Mouse (Mus musculus): Measurements from ENCODE around the gene Pdpn. TPM values are rescaled to one million over a fixed set of nuclear protein-coding genes. Genes with fewer than 3 reads are reported as not detected.

Gene Pdpn
- total and polyA plus RNA-seq, 2 experiments = 0.17 TPM; not detected in 1

- peaks cover 9% of the 10 kb centered on the region for H3K27me3 ChIP-seq (ENCODE audit: control insufficient read depth, insufficient read depth, low read length)
- 25% methylated on average over 11 of the region's 11 CpGs for WGBS
- no peaks in the 10 kb centered on the region for H3K79me2 ChIP-seq (ENCODE audit: control insufficient read depth, insufficient read depth, low read length)
- no peak overlapping the region for H3K4me3 ChIP-seq (ENCODE audit: insufficient read depth, low read depth, low read length)
- H3K4me1 ChIP-seq (ENCODE audit: control insufficient read depth, insufficient read depth, low read length) = no peaks in the 10 kb centered on the region
- DNase-seq (ENCODE audit: extremely low read depth, low read depth, low spot score) = no peak
- no peak overlapping the region for H3K9ac ChIP-seq (ENCODE audit: low read depth, low read length)
- TF ChIP-seq CTCF (IDR thresholded peaks at IDR 0.05; ENCODE audit: low read depth, low read length) = no peak
- no peak for TF ChIP-seq POLR2A (IDR thresholded peaks at IDR 0.05; ENCODE audit: extremely low read depth, insufficient read depth, low read length)
- H3K36me3 ChIP-seq (ENCODE audit: control insufficient read depth, insufficient read depth, low read length) = no peaks in the 10 kb centered on the region
- no peak overlapping the region for H3K27ac ChIP-seq (replicated peaks; ENCODE audit: insufficient read depth, low read depth, low read length)
Observed at GRCm38 (mm10) chr4:143302279-143302890, 3.0 kb upstream of the Pdpn start.

- H3K4me1 ChIP-seq (ENCODE audit: control insufficient read depth, insufficient read depth, low read length) = no peaks in the 10 kb centered on the region
- 29% methylated on average over 4 of the region's 4 CpGs for WGBS
- H3K4me3 ChIP-seq (ENCODE audit: insufficient read depth, low read depth, low read length) = no peak overlapping the region
- no peak overlapping the region for H3K27ac ChIP-seq (replicated peaks; ENCODE audit: insufficient read depth, low read depth, low read length)
- DNase-seq (ENCODE audit: extremely low read depth, low read depth, low spot score) = no peak
- no peak overlapping the region for H3K9ac ChIP-seq (ENCODE audit: low read depth, low read length)
- no peaks in the 10 kb centered on the region for H3K79me2 ChIP-seq (ENCODE audit: control insufficient read depth, insufficient read depth, low read length)
- peaks cover 9% of the 10 kb centered on the region for H3K27me3 ChIP-seq (ENCODE audit: control insufficient read depth, insufficient read depth, low read length)
- TF ChIP-seq POLR2A (IDR thresholded peaks at IDR 0.05; ENCODE audit: extremely low read depth, insufficient read depth, low read length) (no peak), CTCF (IDR thresholded peaks at IDR 0.05; ENCODE audit: low read depth, low read length) (no peak)
- H3K36me3 ChIP-seq (ENCODE audit: control insufficient read depth, insufficient read depth, low read length) = no peaks in the 10 kb centered on the region
Observed at GRCm38 (mm10) chr4:143301875-143302274, 2.5 kb upstream of the Pdpn start.

- DNase-seq (ENCODE audit: extremely low read depth, low read depth, low spot score) = no peak
- WGBS = 51% methylated on average over 5 of the region's 5 CpGs
- Histone ChIP-seq H3K4me3 (ENCODE audit: insufficient read depth, low read depth, low read length) (no peak overlapping the region), H3K4me1 (ENCODE audit: control insufficient read depth, insufficient read depth, low read length) (no peaks in the 10 kb centered on the region), H3K9ac (ENCODE audit: low read depth, low read length) (no peak overlapping the region), H3K27me3 (ENCODE audit: control insufficient read depth, insufficient read depth, low read length) (peaks cover 9% of the 10 kb centered on the region), H3K27ac (replicated peaks; ENCODE audit: insufficient read depth, low read depth, low read length) (no peak overlapping the region), H3K79me2 (ENCODE audit: control insufficient read depth, insufficient read depth, low read length) (no peaks in the 10 kb centered on the region), H3K36me3 (ENCODE audit: control insufficient read depth, insufficient read depth, low read length) (no peaks in the 10 kb centered on the region)
- TF ChIP-seq POLR2A (IDR thresholded peaks at IDR 0.05; ENCODE audit: extremely low read depth, insufficient read depth, low read length) (no peak), CTCF (IDR thresholded peaks at IDR 0.05; ENCODE audit: low read depth, low read length) (no peak)
Observed at GRCm38 (mm10) chr4:143301042-143301441, 1.7 kb upstream of the Pdpn start.

- no peak for TF ChIP-seq CTCF (IDR thresholded peaks at IDR 0.05; ENCODE audit: low read depth, low read length)
- no peak for TF ChIP-seq POLR2A (IDR thresholded peaks at IDR 0.05; ENCODE audit: extremely low read depth, insufficient read depth, low read length)
- peaks cover 9% of the 10 kb centered on the region for H3K27me3 ChIP-seq (ENCODE audit: control insufficient read depth, insufficient read depth, low read length)
Observed at GRCm38 (mm10) chr4:143300113-143300688, 837 bp upstream of the Pdpn start.

GRCm38 (mm10) chr4:143298431-143299315 lies 691 bp downstream of the Pdpn start:
- H3K4me3 ChIP-seq (ENCODE audit: insufficient read depth, low read depth, low read length) = 0 out of 2 replicates have a peak overlapping the region, but pooled peaks have one; percentile 3
- TF ChIP-seq CTCF (IDR thresholded peaks at IDR 0.05; ENCODE audit: low read depth, low read length) (no peak), POLR2A (IDR thresholded peaks at IDR 0.05; ENCODE audit: extremely low read depth, insufficient read depth, low read length) (no peak)
- no peak for DNase-seq (ENCODE audit: extremely low read depth, low read depth, low spot score)
- 8% methylated on average over 24 of the region's 24 CpGs for WGBS
- H3K9ac ChIP-seq (ENCODE audit: low read depth, low read length) = no peak overlapping the region
- H3K27me3 ChIP-seq (ENCODE audit: control insufficient read depth, insufficient read depth, low read length) = peaks cover 9% of the 10 kb centered on the region
- H3K4me1 ChIP-seq (ENCODE audit: control insufficient read depth, insufficient read depth, low read length) = no peaks in the 10 kb centered on the region
- no peak overlapping the region for H3K27ac ChIP-seq (replicated peaks; ENCODE audit: insufficient read depth, low read depth, low read length)
- no peaks in the 10 kb centered on the region for H3K36me3 ChIP-seq (ENCODE audit: control insufficient read depth, insufficient read depth, low read length)
- H3K79me2 ChIP-seq (ENCODE audit: control insufficient read depth, insufficient read depth, low read length) = no peaks in the 10 kb centered on the region

More at GRCm38 (mm10) chr4:143300113-143300688, 837 bp upstream of the Pdpn start:
- no peak overlapping the region for H3K4me3 ChIP-seq (ENCODE audit: insufficient read depth, low read depth, low read length)
- no peaks in the 10 kb centered on the region for H3K4me1 ChIP-seq (ENCODE audit: control insufficient read depth, insufficient read depth, low read length)
- no peak overlapping the region for H3K9ac ChIP-seq (ENCODE audit: low read depth, low read length)
- no peak for DNase-seq (ENCODE audit: extremely low read depth, low read depth, low spot score)
- H3K36me3 ChIP-seq (ENCODE audit: control insufficient read depth, insufficient read depth, low read length) = no peaks in the 10 kb centered on the region
- WGBS = 13% methylated on average over 12 of the region's 12 CpGs
- H3K79me2 ChIP-seq (ENCODE audit: control insufficient read depth, insufficient read depth, low read length) = no peaks in the 10 kb centered on the region
- no peak overlapping the region for H3K27ac ChIP-seq (replicated peaks; ENCODE audit: insufficient read depth, low read depth, low read length)

All from liver, adult 2 months (tissue).